Mouse (Mus musculus) cerebellum, adult 11-12 months (tissue): ENCODE results near the gene Ranbp2.
A peak's percentile ranks its signal among the peaks of the same experiment; 100 is the strongest.
"Not testable (repeated sequence)": the region's sequence is repeated elsewhere in the genome, so short reads cannot be mapped to it uniquely, and the experiment has no call there.

ENCODE experiments used
- DNase-seq: peaks from one replicate; pipeline ENCODE4 v3.0.0; 2022

The Ranbp2 gene

GRCm38 (mm10) chr10:58497320-58498284 is 50.9 kb downstream of the Ranbp2 start, which contains the start of gene Ccdc138:
Gene Ccdc138 (plus strand): TSS chr10:58497948.
- peak; percentile 82 for DNase-seq

GRCm38 (mm10) chr10:58498516-58498915 is 51.8 kb downstream of the Ranbp2 start:
- DNase-seq: no peak

- DNase-seq: no peak
Observed at GRCm38 (mm10) chr10:58529358-58529757, 82.6 kb downstream of the Ranbp2 start.

GRCm38 (mm10) chr10:58530896-58531790 is 84.4 kb downstream of the Ranbp2 start:
- no peak for DNase-seq

GRCm38 (mm10) chr10:58532177-58532576 is 85.5 kb downstream of the Ranbp2 start:
- no peak for DNase-seq

DNA sequence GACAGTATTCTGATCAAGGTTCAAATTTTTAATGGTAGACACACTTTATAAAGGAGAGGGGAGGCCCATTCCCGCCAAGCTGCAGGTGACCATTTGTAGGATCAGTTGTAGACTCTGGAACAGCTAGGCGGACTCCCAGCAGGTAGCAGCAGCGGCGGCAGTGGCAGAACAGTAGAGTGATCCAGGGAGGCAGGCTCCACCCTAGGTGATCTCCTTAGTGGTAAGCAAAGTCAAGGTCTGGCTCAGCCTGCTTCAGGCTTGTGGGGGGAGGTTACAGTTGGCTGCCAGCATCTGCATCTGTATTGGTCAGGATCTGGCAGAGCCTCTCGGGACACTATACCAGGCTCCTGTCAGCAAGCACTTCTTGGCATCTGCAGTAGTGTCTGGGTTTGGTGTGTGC is 89.6 kb downstream of the Ranbp2 start:
- not testable (repeated sequence) for DNase-seq

DNA sequence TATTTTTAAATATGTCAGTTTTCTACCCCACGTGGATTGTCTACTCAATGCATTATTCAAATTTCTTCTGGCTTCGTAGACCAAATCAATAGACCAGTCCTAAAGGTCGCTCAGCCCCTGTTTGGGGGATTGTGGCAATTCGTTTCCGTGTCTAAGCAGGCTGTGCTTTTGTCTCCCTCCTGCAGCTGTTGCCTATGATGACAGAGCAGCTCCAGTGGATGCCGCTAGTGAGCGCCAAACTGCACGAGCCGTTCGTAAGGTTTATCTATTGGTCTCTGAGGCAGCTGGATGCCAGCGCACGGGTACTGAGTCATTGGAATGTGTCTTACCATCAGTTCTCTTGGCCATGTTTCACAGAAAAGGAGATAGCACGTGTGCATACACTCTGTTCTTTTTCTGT is 93.9 kb downstream of the Ranbp2 start:
- no peak for DNase-seq
